Mouse (Mus musculus): Measurements from ENCODE around the gene Tfam. TPM values are rescaled to one million over a fixed set of nuclear protein-coding genes. Genes with fewer than 3 reads are reported as not detected.

The Tfam gene
- total and polyA plus RNA-seq, 2 experiments from 2014 or later: 13.1 to 41.9 TPM

GRCm38 (mm10) chr10:71267973-71268372 is 29.9 kb upstream of the Tfam start:
- Histone ChIP-seq H3K9me3 (replicated peaks; ENCODE audit: control insufficient read depth, low read length) (no peaks in the 10 kb centered on the region), H3K4me3 (ENCODE audit: low read depth, low read length) (no peak overlapping the region), H3K9ac (replicated peaks; ENCODE audit: low read depth, low read length) (no peak overlapping the region), H3K36me3 (replicated peaks; ENCODE audit: control insufficient read depth, insufficient read depth, low read length) (no peaks in the 10 kb centered on the region), H3K27ac (ENCODE audit: low read depth) (no peak overlapping the region), H3K4me1 (ENCODE audit: control insufficient read depth, insufficient read depth) (no peaks in the 10 kb centered on the region), H3K27me3 (ENCODE audit: control insufficient read depth, insufficient read depth, low read length) (no peaks in the 10 kb centered on the region), H3K4me2 (ENCODE audit: low read depth, low read length) (no peak overlapping the region)
- no peak for ATAC-seq (ENCODE audit: insufficient read depth, low read depth)
- no peak for TF ChIP-seq EP300 (IDR thresholded peaks at IDR 0.05; ENCODE audit: low read depth)
- no peak for TF ChIP-seq CTCF (IDR thresholded peaks at IDR 0.05; ENCODE audit: low read depth)
- 86% methylated on average over 2 of the region's 2 CpGs for WGBS
- no peak for DNase-seq (ENCODE audit: low spot score)

GRCm38 (mm10) chr10:71267511-71267910 is 29.4 kb upstream of the Tfam start:
- no peak overlapping the region for H3K4me2 ChIP-seq (ENCODE audit: low read depth, low read length)
- H3K4me3 ChIP-seq (ENCODE audit: low read depth, low read length): no peak overlapping the region
- DNase-seq (ENCODE audit: low spot score): no peak
- TF ChIP-seq CTCF (IDR thresholded peaks at IDR 0.05; ENCODE audit: low read depth) (no peak), EP300 (IDR thresholded peaks at IDR 0.05; ENCODE audit: low read depth) (no peak)
- H3K27me3 ChIP-seq (ENCODE audit: control insufficient read depth, insufficient read depth, low read length): no peaks in the 10 kb centered on the region
- H3K4me1 ChIP-seq (ENCODE audit: control insufficient read depth, insufficient read depth): no peaks in the 10 kb centered on the region
- H3K9ac ChIP-seq (replicated peaks; ENCODE audit: low read depth, low read length): no peak overlapping the region
- no peak for ATAC-seq (ENCODE audit: insufficient read depth, low read depth)
- no peaks in the 10 kb centered on the region for H3K9me3 ChIP-seq (replicated peaks; ENCODE audit: control insufficient read depth, low read length)
- whole genome bisulfite sequencing: 69% methylated on average over 11 of the region's 11 CpGs
- no peaks in the 10 kb centered on the region for H3K36me3 ChIP-seq (replicated peaks; ENCODE audit: control insufficient read depth, insufficient read depth, low read length)
- no peak overlapping the region for H3K27ac ChIP-seq (ENCODE audit: low read depth)

- no peak for ATAC-seq (ENCODE audit: insufficient read depth, low read depth)
- WGBS: 88% methylated on average over 4 of the region's 4 CpGs
- Histone ChIP-seq H3K27ac (ENCODE audit: low read depth) (no peak overlapping the region), H3K9ac (replicated peaks; ENCODE audit: low read depth, low read length) (no peak overlapping the region), H3K4me2 (ENCODE audit: low read depth, low read length) (no peak overlapping the region), H3K4me1 (ENCODE audit: control insufficient read depth, insufficient read depth) (no peaks in the 10 kb centered on the region), H3K4me3 (ENCODE audit: low read depth, low read length) (no peak overlapping the region), H3K27me3 (ENCODE audit: control insufficient read depth, insufficient read depth, low read length) (no peaks in the 10 kb centered on the region), H3K9me3 (replicated peaks; ENCODE audit: control insufficient read depth, low read length) (no peaks in the 10 kb centered on the region), H3K36me3 (replicated peaks; ENCODE audit: control insufficient read depth, insufficient read depth, low read length) (0 out of 2 replicates have a peak, but pooled peaks cover 12% of the 10 kb centered on the region)
- DNase-seq (ENCODE audit: low spot score): no peak
- no peak for TF ChIP-seq EP300 (IDR thresholded peaks at IDR 0.05; ENCODE audit: low read depth)
- no peak for TF ChIP-seq CTCF (IDR thresholded peaks at IDR 0.05; ENCODE audit: low read depth)
These were observed 27.0 kb upstream of the Tfam start for GRCm38 (mm10) chr10:71265067-71265466.

GRCm38 (mm10) chr10:71261637-71262036 is 23.6 kb upstream of the Tfam start:
- Histone ChIP-seq H3K27me3 (ENCODE audit: control insufficient read depth, insufficient read depth, low read length) (no peaks in the 10 kb centered on the region), H3K9me3 (replicated peaks; ENCODE audit: control insufficient read depth, low read length) (no peaks in the 10 kb centered on the region), H3K4me1 (ENCODE audit: control insufficient read depth, insufficient read depth) (no peaks in the 10 kb centered on the region), H3K9ac (replicated peaks; ENCODE audit: low read depth, low read length) (no peak overlapping the region), H3K4me3 (ENCODE audit: low read depth, low read length) (no peak overlapping the region), H3K36me3 (replicated peaks; ENCODE audit: control insufficient read depth, insufficient read depth, low read length) (peaks cover 23% of the 10 kb centered on the region), H3K27ac (ENCODE audit: low read depth) (no peak overlapping the region), H3K4me2 (ENCODE audit: low read depth, low read length) (no peak overlapping the region)
- TF ChIP-seq EP300 (IDR thresholded peaks at IDR 0.05; ENCODE audit: low read depth): no peak
- no peak for TF ChIP-seq CTCF (IDR thresholded peaks at IDR 0.05; ENCODE audit: low read depth)
- ATAC-seq (ENCODE audit: insufficient read depth, low read depth) (no peak), DNase-seq (ENCODE audit: low spot score) (no peak)
- 63% methylated on average over 8 of the region's 8 CpGs for WGBS

GRCm38 (mm10) chr10:71258943-71259342 is 20.9 kb upstream of the Tfam start:
- no peaks in the 10 kb centered on the region for H3K9me3 ChIP-seq (replicated peaks; ENCODE audit: control insufficient read depth, low read length)
- DNase-seq (ENCODE audit: low spot score) (no peak), ATAC-seq (ENCODE audit: insufficient read depth, low read depth) (no peak)
- WGBS: 83% methylated on average over 5 of the region's 5 CpGs
- no peak overlapping the region for H3K9ac ChIP-seq (replicated peaks; ENCODE audit: low read depth, low read length)
- H3K4me2 ChIP-seq (ENCODE audit: low read depth, low read length): no peak overlapping the region
- no peak overlapping the region for H3K4me3 ChIP-seq (ENCODE audit: low read depth, low read length)
- no peak for TF ChIP-seq EP300 (IDR thresholded peaks at IDR 0.05; ENCODE audit: low read depth)
- TF ChIP-seq CTCF (IDR thresholded peaks at IDR 0.05; ENCODE audit: low read depth): no peak
- H3K27me3 ChIP-seq (ENCODE audit: control insufficient read depth, insufficient read depth, low read length): no peaks in the 10 kb centered on the region
- no peaks in the 10 kb centered on the region for H3K4me1 ChIP-seq (ENCODE audit: control insufficient read depth, insufficient read depth)
- H3K36me3 ChIP-seq (replicated peaks; ENCODE audit: control insufficient read depth, insufficient read depth, low read length): peaks cover 46% of the 10 kb centered on the region
- no peak overlapping the region for H3K27ac ChIP-seq (ENCODE audit: low read depth)

GRCm38 (mm10) chr10:71258516-71258915 is 20.4 kb upstream of the Tfam start:
- no peak overlapping the region for H3K4me3 ChIP-seq (ENCODE audit: low read depth, low read length)
- WGBS: 70% methylated on average over 8 of the region's 8 CpGs

More at GRCm38 (mm10) chr10:71258516-71258915, 20.4 kb upstream of the Tfam start:
- no peak overlapping the region for H3K9ac ChIP-seq (replicated peaks; ENCODE audit: low read depth, low read length)
- no peaks in the 10 kb centered on the region for H3K27me3 ChIP-seq (ENCODE audit: control insufficient read depth, insufficient read depth, low read length)
- H3K9me3 ChIP-seq (replicated peaks; ENCODE audit: control insufficient read depth, low read length): no peaks in the 10 kb centered on the region
- TF ChIP-seq EP300 (IDR thresholded peaks at IDR 0.05; ENCODE audit: low read depth) (no peak), CTCF (IDR thresholded peaks at IDR 0.05; ENCODE audit: low read depth) (no peak)
- ATAC-seq (ENCODE audit: insufficient read depth, low read depth): no peak
- H3K27ac ChIP-seq (ENCODE audit: low read depth): no peak overlapping the region
- DNase-seq (ENCODE audit: low spot score): no peak
- peaks cover 46% of the 10 kb centered on the region for H3K36me3 ChIP-seq (replicated peaks; ENCODE audit: control insufficient read depth, insufficient read depth, low read length)
- no peak overlapping the region for H3K4me2 ChIP-seq (ENCODE audit: low read depth, low read length)
- no peaks in the 10 kb centered on the region for H3K4me1 ChIP-seq (ENCODE audit: control insufficient read depth, insufficient read depth)
